Mouse (Mus musculus): Measurements from ENCODE around the gene Fn1.

The Fn1 gene

GRCm38 (mm10) chr1:71648166-71648565 lies 4.8 kb downstream of the Fn1 start:
- no peak for DNase-seq

GRCm38 (mm10) chr1:71646774-71647173 lies 6.2 kb downstream of the Fn1 start:
- no peak for DNase-seq

GRCm38 (mm10) chr1:71645999-71646398 lies 7.0 kb downstream of the Fn1 start:
- no peak for DNase-seq

- no peak for DNase-seq
Observed at GRCm38 (mm10) chr1:71645466-71645865, 7.5 kb downstream of the Fn1 start.

- no peak for DNase-seq
Observed at GRCm38 (mm10) chr1:71642794-71643193, 10.2 kb downstream of the Fn1 start.

GRCm38 (mm10) chr1:71641206-71641605 lies 11.8 kb downstream of the Fn1 start:
- DNase-seq, result no peak

GRCm38 (mm10) chr1:71640157-71640556 lies 12.8 kb downstream of the Fn1 start:
- no peak for DNase-seq

GRCm38 (mm10) chr1:71636665-71637064 lies 16.3 kb downstream of the Fn1 start:
- no peak for DNase-seq

GRCm38 (mm10) chr1:71636116-71636515 lies 16.9 kb downstream of the Fn1 start:
- no peak for DNase-seq

GRCm38 (mm10) chr1:71635101-71636014 lies 17.6 kb downstream of the Fn1 start:
- no peak for DNase-seq

GRCm38 (mm10) chr1:71634471-71634981 lies 18.5 kb downstream of the Fn1 start:
- no peak for DNase-seq

GRCm38 (mm10) chr1:71632387-71632786 lies 20.6 kb downstream of the Fn1 start:
- no peak for DNase-seq

- DNase-seq, result no peak
Observed at GRCm38 (mm10) chr1:71631811-71632210, 21.2 kb downstream of the Fn1 start.

- DNase-seq, result no peak
Observed at GRCm38 (mm10) chr1:71630243-71630642, 22.8 kb downstream of the Fn1 start.

GRCm38 (mm10) chr1:71623625-71624024 lies 29.4 kb downstream of the Fn1 start:
- DNase-seq, result no peak

- DNase-seq, result no peak
Observed at GRCm38 (mm10) chr1:71621526-71621925, 31.5 kb downstream of the Fn1 start.

- DNase-seq, result no peak
Observed at GRCm38 (mm10) chr1:71614545-71615246, 38.3 kb downstream of the Fn1 start.

GRCm38 (mm10) chr1:71612256-71612655 lies 40.7 kb downstream of the Fn1 start:
- DNase-seq, result no peak

GRCm38 (mm10) chr1:71609916-71610315 lies 43.1 kb downstream of the Fn1 start:
- no peak for DNase-seq

- no peak for DNase-seq
Observed at GRCm38 (mm10) chr1:71609057-71609775, 43.8 kb downstream of the Fn1 start.

GRCm38 (mm10) chr1:71606600-71607325 lies 46.2 kb downstream of the Fn1 start:
- no peak for DNase-seq

GRCm38 (mm10) chr1:71605751-71606150 lies 47.2 kb downstream of the Fn1 start:
- DNase-seq, result no peak

- DNase-seq, result no peak
Observed at GRCm38 (mm10) chr1:71595365-71595764, 57.6 kb downstream of the Fn1 start.

Data from thymus, postnatal 25 days (tissue).